Mouse (Mus musculus): ENCODE measurements at regions not wholly inside any gene's neighbourhood (a gene's known extent, or its start where the extent isn't known, plus 50 kb on each side); places are given as distances from the start of the nearest gene placed in this dataset.
A peak's percentile ranks its signal among the peaks of the same experiment; 100 is the strongest.

DNA sequence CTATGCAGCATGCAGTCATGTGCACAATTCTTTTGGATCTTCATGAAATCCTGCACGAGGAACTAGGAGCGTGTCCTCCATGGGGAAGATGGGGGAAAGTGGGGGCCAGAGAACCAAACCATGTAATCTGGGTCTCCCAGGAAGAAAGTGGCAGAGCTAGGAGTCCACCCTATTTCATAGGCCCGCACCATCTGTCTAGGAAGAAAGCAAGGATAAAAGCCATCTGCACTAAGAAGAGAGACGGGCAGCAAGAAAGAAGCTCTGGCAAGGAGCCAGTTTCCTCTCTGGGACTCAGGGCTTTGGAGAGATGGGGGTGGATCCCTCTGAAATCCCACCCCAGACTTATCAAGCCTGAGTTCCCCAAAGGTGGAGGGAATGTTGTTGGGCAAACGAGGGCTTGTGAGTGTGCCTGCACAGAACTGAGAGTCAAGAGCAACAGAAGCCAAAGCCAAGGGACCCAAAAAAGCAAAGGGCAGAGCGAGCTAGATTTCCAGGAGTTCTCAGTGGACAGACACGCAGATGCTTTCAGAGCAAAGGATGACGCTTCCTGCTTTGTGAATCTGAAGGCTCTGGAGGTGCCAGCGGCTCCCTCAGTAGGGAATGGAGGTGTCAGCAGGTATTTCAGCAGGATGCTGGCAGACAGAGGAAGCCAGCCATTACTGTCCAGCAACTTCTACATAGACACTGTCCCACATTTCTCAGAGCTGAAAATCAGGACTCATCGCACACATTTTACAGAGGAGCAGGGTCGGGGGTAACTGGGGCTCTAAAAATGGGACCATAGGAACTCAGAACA lies 110.8 kb downstream of the Pja1 start:
- Histone ChIP-seq H3K27me3 (ENCODE audit: control insufficient read depth, insufficient read depth, low read length) (no peaks in the 10 kb centered on the region), H3K36me3 (ENCODE audit: control insufficient read depth, insufficient read depth, low read length) (no peaks in the 10 kb centered on the region), H3K4me3 (no peak overlapping the region), H3K79me2 (replicated peaks; ENCODE audit: control insufficient read depth, insufficient read depth, low read length) (no peaks in the 10 kb centered on the region), H3K9ac (ENCODE audit: low read depth, low read length) (no peak overlapping the region), H3K27ac (no peak overlapping the region), H3K4me1 (ENCODE audit: control insufficient read depth, insufficient read depth, low read length) (peaks cover 1% of the 10 kb centered on the region; the same call in 1 of the 2 replicates)
- TF ChIP-seq EP300 (IDR thresholded peaks at IDR 0.05; ENCODE audit: insufficient read depth, low read depth, low read length) (no peak), CTCF (IDR thresholded peaks at IDR 0.05) (no peak), POLR2A (IDR thresholded peaks at IDR 0.05; ENCODE audit: insufficient read depth, low read depth, low read length) (no peak)
- intact Hi-C loops (cut with DNase I) = no loop called here
- DNase-seq = no peak
- 61% methylated on average over 11 of the region's 11 CpGs for WGBS

DNA sequence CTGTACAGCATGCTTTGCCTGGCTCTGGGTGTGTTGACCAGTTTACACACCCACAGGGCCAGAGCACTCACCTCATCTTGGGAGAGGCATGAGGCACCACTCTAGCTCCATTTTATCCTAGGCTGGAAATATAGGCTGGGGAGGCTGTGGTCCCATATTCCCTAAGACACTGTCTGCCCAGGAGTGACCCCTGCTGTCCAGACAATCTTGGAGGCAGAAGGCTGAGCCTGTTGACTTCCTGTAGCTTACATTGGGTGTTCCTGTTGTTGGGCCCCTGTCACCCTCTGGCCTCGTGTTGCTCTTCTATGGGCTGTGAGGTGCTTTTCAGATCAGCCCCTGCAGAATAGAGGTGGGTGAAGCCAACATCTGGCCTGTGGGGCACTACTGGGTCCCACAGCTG lies 112.3 kb downstream of the Pja1 start:
- no peaks in the 10 kb centered on the region for H3K27me3 ChIP-seq (ENCODE audit: control insufficient read depth, insufficient read depth, low read length)
- WGBS = 21% methylated on average over 1 of the region's 1 CpGs

DNA sequence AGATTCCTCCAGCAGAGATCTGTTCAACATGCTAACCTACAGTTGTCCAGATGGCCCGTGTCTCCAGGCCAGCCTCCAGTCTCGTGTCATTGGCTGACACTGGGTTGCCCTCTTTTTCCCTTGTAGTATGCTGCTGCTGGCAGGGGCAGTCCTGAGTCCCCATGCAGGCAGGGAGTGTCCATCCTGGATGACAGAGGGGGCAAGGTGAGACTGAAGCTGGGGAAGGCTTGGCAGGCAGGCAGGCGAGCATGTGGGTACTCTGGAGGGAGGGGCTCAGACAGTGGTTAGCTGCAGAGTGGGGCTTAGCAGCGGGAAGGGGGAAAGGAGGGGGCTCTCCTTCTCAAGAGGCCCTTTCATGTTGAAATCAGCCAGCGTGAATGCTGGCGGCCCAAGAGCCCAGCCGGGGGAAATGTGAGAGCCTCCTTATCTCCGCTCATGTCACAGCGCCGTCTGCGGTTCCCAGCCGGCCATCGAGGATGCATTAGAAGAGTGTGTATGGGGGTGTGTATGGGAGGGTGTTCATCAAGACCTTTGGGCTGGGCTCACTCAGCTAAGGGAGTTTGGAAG lies 112.9 kb downstream of the Pja1 start:
- Histone ChIP-seq H3K27ac (no peak overlapping the region), H3K79me2 (replicated peaks; ENCODE audit: control insufficient read depth, insufficient read depth, low read length) (no peaks in the 10 kb centered on the region), H3K9ac (ENCODE audit: low read depth, low read length) (no peak overlapping the region), H3K4me1 (ENCODE audit: control insufficient read depth, insufficient read depth, low read length) (peaks cover 1% of the 10 kb centered on the region; the same call in 1 of the 2 replicates), H3K36me3 (ENCODE audit: control insufficient read depth, insufficient read depth, low read length) (no peaks in the 10 kb centered on the region), H3K4me3 (no peak overlapping the region), H3K27me3 (ENCODE audit: control insufficient read depth, insufficient read depth, low read length) (no peaks in the 10 kb centered on the region)
- TF ChIP-seq POLR2A (IDR thresholded peaks at IDR 0.05; ENCODE audit: insufficient read depth, low read depth, low read length) (no peak), CTCF (IDR thresholded peaks at IDR 0.05) (no peak), EP300 (IDR thresholded peaks at IDR 0.05; ENCODE audit: insufficient read depth, low read depth, low read length) (no peak)
- peak in 1 of 2 experiments; percentile 10 for DNase-seq
- 54% methylated on average over 13 of the region's 13 CpGs for WGBS
- intact Hi-C loops (cut with DNase I) = loop anchor here (2.0 to 5.0 kb wide), 4 partner anchors 63 to 165 kb away; no protein-coding TSS in a partner anchor

More for the DNA sequence above, 112.3 kb downstream of the Pja1 start:
- H3K79me2 ChIP-seq (replicated peaks; ENCODE audit: control insufficient read depth, insufficient read depth, low read length) = no peaks in the 10 kb centered on the region
- H3K4me1 ChIP-seq (ENCODE audit: control insufficient read depth, insufficient read depth, low read length) = peaks cover 1% of the 10 kb centered on the region; the same call in 1 of the 2 replicates
- H3K9ac ChIP-seq (ENCODE audit: low read depth, low read length) = no peak overlapping the region
- peak; percentile 47 to 61 for DNase-seq
- TF ChIP-seq EP300 (IDR thresholded peaks at IDR 0.05; ENCODE audit: insufficient read depth, low read depth, low read length) = 0 out of 2 replicates have a peak, but pooled peaks have one; percentile 68
- no peak for TF ChIP-seq POLR2A (IDR thresholded peaks at IDR 0.05; ENCODE audit: insufficient read depth, low read depth, low read length)
- peak; percentile 74 for TF ChIP-seq CTCF (IDR thresholded peaks at IDR 0.05)
- intact Hi-C loops (cut with DNase I) = loop anchor here (1.0 to 5.0 kb wide), 5 partner anchors 64 to 223 kb away; no protein-coding TSS in a partner anchor
- H3K4me3 ChIP-seq = no peak overlapping the region
- no peaks in the 10 kb centered on the region for H3K36me3 ChIP-seq (ENCODE audit: control insufficient read depth, insufficient read depth, low read length)
- no peak overlapping the region for H3K27ac ChIP-seq

DNA sequence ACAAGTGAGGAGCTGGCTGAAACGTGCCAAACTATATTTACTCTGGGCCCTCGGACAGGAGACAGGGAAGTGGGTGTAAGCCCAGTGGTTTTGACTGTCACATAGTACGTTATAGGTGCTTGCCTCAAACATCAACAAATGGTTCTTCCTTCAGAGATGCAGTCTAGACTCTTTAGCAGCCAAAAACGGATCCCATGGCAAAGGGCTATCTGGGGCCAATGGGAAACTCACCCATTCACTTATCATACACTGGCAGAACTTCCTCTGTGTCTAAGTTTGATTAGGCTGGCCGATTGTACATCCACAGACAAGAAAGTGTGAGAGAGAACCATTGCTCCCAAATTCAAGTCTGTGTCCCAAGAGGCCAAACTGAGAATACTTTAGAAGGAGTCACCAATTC lies 115.9 kb downstream of the Pja1 start:
- Histone ChIP-seq H3K9ac (ENCODE audit: low read depth, low read length) (no peak overlapping the region), H3K36me3 (ENCODE audit: control insufficient read depth, insufficient read depth, low read length) (no peaks in the 10 kb centered on the region), H3K27me3 (ENCODE audit: control insufficient read depth, insufficient read depth, low read length) (no peaks in the 10 kb centered on the region), H3K4me3 (no peak overlapping the region), H3K79me2 (replicated peaks; ENCODE audit: control insufficient read depth, insufficient read depth, low read length) (no peaks in the 10 kb centered on the region), H3K4me1 (ENCODE audit: control insufficient read depth, insufficient read depth, low read length) (peaks cover 1% of the 10 kb centered on the region; the same call in 1 of the 2 replicates), H3K27ac (no peak overlapping the region)
- intact Hi-C loops (cut with DNase I) = loop anchor here (5.0 kb wide), 2 partner anchors 118 to 158 kb away; no protein-coding TSS in a partner anchor
- WGBS = 58% methylated on average over 5 of the region's 5 CpGs
- TF ChIP-seq EP300 (IDR thresholded peaks at IDR 0.05; ENCODE audit: insufficient read depth, low read depth, low read length) = no peak
- no peak for TF ChIP-seq CTCF (IDR thresholded peaks at IDR 0.05)
- no peak for TF ChIP-seq POLR2A (IDR thresholded peaks at IDR 0.05; ENCODE audit: insufficient read depth, low read depth, low read length)
- DNase-seq = no peak

DNA sequence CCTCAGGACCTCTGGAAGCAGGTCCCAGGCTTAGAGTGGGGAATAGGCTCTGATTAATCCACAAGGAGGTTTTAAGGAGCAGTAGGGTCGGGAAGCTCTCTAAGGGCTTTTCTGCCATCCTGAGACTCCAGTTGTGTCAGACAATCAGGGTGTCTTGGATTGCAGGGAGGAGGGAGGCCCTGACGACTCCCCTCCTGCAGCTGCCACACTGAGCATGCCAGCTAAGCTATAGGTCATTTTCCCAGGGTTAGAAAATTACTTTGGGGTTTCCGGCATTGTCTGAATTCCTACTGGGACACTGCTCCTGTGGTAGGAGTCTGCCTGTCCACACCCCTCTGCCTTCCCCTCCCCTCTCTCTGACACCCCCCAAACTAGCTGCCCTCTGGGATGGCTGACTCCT lies 120.8 kb downstream of the Pja1 start:
- H3K4me3 ChIP-seq = no peak overlapping the region
- H3K9ac ChIP-seq (ENCODE audit: low read depth, low read length) = no peak overlapping the region
- no peaks in the 10 kb centered on the region for H3K79me2 ChIP-seq (replicated peaks; ENCODE audit: control insufficient read depth, insufficient read depth, low read length)
- 78% methylated on average over 3 of the region's 3 CpGs for WGBS
- DNase-seq = no peak
- H3K4me1 ChIP-seq (ENCODE audit: control insufficient read depth, insufficient read depth, low read length) = no peaks in the 10 kb centered on the region
- no peak for TF ChIP-seq CTCF (IDR thresholded peaks at IDR 0.05)
- no peak for TF ChIP-seq EP300 (IDR thresholded peaks at IDR 0.05; ENCODE audit: insufficient read depth, low read depth, low read length)
- no peak for TF ChIP-seq POLR2A (IDR thresholded peaks at IDR 0.05; ENCODE audit: insufficient read depth, low read depth, low read length)
- no peaks in the 10 kb centered on the region for H3K27me3 ChIP-seq (ENCODE audit: control insufficient read depth, insufficient read depth, low read length)
- intact Hi-C loops (cut with DNase I) = no loop called here
- no peaks in the 10 kb centered on the region for H3K36me3 ChIP-seq (ENCODE audit: control insufficient read depth, insufficient read depth, low read length)
- H3K27ac ChIP-seq = no peak overlapping the region

DNA sequence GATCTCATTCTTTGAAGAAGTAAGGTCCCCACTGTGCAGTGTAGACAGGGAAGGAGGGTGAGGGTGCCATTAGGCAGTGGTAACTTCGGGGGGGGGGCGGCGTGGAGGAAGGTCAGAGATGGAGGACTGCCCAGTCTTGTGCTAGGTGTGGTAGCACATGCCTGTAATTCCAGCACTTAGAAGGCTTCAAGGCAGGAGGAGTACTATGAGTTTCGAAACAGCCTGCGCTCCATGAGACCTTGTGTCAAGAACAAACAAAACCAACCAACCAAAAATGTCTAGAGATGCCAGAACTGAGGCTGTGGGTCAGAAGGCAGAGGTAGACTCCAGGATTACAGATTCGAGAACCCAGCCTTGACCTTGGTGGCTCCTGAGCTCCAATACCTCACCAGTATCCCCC lies 130.8 kb downstream of the Pja1 start:
- H3K4me3 ChIP-seq = no peak overlapping the region
- H3K79me2 ChIP-seq (replicated peaks; ENCODE audit: control insufficient read depth, insufficient read depth, low read length) = no peaks in the 10 kb centered on the region
- no peaks in the 10 kb centered on the region for H3K36me3 ChIP-seq (ENCODE audit: control insufficient read depth, insufficient read depth, low read length)
- no peaks in the 10 kb centered on the region for H3K27me3 ChIP-seq (ENCODE audit: control insufficient read depth, insufficient read depth, low read length)
- no peak overlapping the region for H3K9ac ChIP-seq (ENCODE audit: low read depth, low read length)
- 85% methylated on average over 6 of the region's 6 CpGs for WGBS
- intact Hi-C loops (cut with DNase I) = no loop called here
- no peak for DNase-seq
- no peak overlapping the region for H3K27ac ChIP-seq
- H3K4me1 ChIP-seq (ENCODE audit: control insufficient read depth, insufficient read depth, low read length) = no peaks in the 10 kb centered on the region
- no peak for TF ChIP-seq POLR2A (IDR thresholded peaks at IDR 0.05; ENCODE audit: insufficient read depth, low read depth, low read length)
- no peak for TF ChIP-seq EP300 (IDR thresholded peaks at IDR 0.05; ENCODE audit: insufficient read depth, low read depth, low read length)
- no peak for TF ChIP-seq CTCF (IDR thresholded peaks at IDR 0.05)

All from heart, adult 2 months (tissue).